Mouse (Mus musculus) kidney, adult 2 months (tissue): ENCODE measurements around the gene Fam8a1.

ENCODE experiments used
- CTCF ChIP-seq: fragments of 200-500 bp; conservative IDR thresholded peaks from 2 replicates; pipeline ENCODE4 v1.5.1; 2011; ENCODE audit warnings: low read depth, mild to moderate bottlenecking, control low read depth, low read length, moderate library complexity, mixed read lengths; ENCODE audit not compliant: insufficient read depth, insufficient read length
- POLR2A ChIP-seq: fragments of 200-500 bp; IDR thresholded peaks from one replicate; pipeline ENCODE4 v1.6.1; 2011; ENCODE audit warnings: low read depth, low read length, control low read depth

DNA sequence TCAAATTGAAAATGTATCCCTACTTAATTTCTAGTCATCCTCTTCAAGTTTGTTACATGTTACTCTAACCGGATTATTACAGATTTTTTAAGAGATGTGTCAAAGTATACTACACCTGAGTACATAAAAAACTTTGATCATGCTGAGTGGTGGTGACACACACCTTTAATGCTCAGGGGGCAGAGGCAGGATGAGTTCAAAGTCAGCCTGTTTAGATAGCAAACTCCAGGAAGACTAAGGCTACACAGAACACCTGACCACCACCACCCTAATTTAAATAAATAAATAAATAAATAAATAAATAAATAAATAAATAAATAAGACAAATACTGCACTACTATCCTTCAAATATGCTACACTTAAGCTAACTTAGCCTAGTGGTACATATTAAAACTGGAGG is 26.6 kb downstream of the Fam8a1 start:
- TF ChIP-seq POLR2A (no peak), CTCF (no peak)
